Mouse (Mus musculus) CH12.LX (cell line): Measurements from ENCODE around the gene Atp10a. TPM values are rescaled to one million over a fixed set of nuclear protein-coding genes. Genes with fewer than 3 reads are reported as not detected.

Experiments used
- DNase-seq: peaks from one replicate; pipeline ENCODE4 v3.0.0-alpha.2; 2013; ENCODE audit errors: extremely low read depth
- H3K27ac ChIP-seq: 2 replicates; pipeline ENCODE4 v1.5.1; 2012; ENCODE audit warnings: low read depth, mild to moderate bottlenecking, control low read depth, moderate library complexity; ENCODE audit not compliant: insufficient read depth
- H3K27me3 ChIP-seq: replicated peaks from 2 replicates; pipeline ENCODE3; 2012; ENCODE audit warnings: inconsistent platforms
- H3K36me3 ChIP-seq, 2 experiments: replicated peaks in 1 of 2; 2 replicates each; pipeline versions ENCODE3 to v1.6.1; 2012; ENCODE audit warnings: inconsistent platforms in 1 of 2, low read length in 1 of 2, mild to moderate bottlenecking in 1 of 2, mixed read lengths in 1 of 2, moderate library complexity in 1 of 2; ENCODE audit not compliant: control insufficient read depth in 1 of 2, insufficient read depth in 1 of 2
- H3K4me1 ChIP-seq, 2 experiments: 2 replicates each; pipeline ENCODE4 v1.6.1; 2012; ENCODE audit warnings: inconsistent platforms in 1 of 2, moderate library complexity in 1 of 2; ENCODE audit not compliant: insufficient read depth in 2 of 2, control insufficient read depth in 1 of 2
- H3K4me2 ChIP-seq: 2 replicates; pipeline ENCODE4 v1.6.1; 2012; ENCODE audit warnings: low read depth, mild to moderate bottlenecking, control low read depth; ENCODE audit not compliant: poor library complexity, insufficient read depth, severe bottlenecking
- H3K4me3 ChIP-seq, 3 experiments: fragments of 150-350 bp in 1 of 3; sonication (generic) in 1 of 3; replicated peaks in 1 of 3; 2 replicates each; pipeline versions ENCODE3 to v1.5.1; 2011 to 2012; ENCODE audit warnings: low read depth in 2 of 3, low read length in 2 of 3, mild to moderate bottlenecking in 2 of 3, moderate library complexity in 2 of 3, control low read depth in 1 of 3, improper control_type of control experiment in 1 of 3, inconsistent platforms in 1 of 3, mixed read lengths in 1 of 3; ENCODE audit not compliant: poor library complexity in 1 of 3
- H3K79me2 ChIP-seq: replicated peaks from 2 replicates; pipeline ENCODE4 v1.6.1; 2012; ENCODE audit warnings: mild to moderate bottlenecking, moderate library complexity; ENCODE audit not compliant: control insufficient read depth, poor library complexity, insufficient read depth, severe bottlenecking; ENCODE audit errors: extremely low read depth
- H3K9ac ChIP-seq: 2 replicates; pipeline ENCODE4 v1.6.1; 2012; ENCODE audit warnings: low read depth, mild to moderate bottlenecking, control low read depth, moderate library complexity; ENCODE audit not compliant: insufficient read depth
- H3K9me3 ChIP-seq: replicated peaks from 2 replicates; pipeline ENCODE3; 2012; ENCODE audit warnings: low read length, inconsistent platforms, mixed read lengths
- BHLHE40 ChIP-seq: IDR thresholded peaks from 2 replicates; pipeline ENCODE4 v1.6.1; 2011; ENCODE audit warnings: mild to moderate bottlenecking, low read depth, low read length, improper control_type of control experiment
- CHD1 ChIP-seq: IDR thresholded peaks from 2 replicates; pipeline ENCODE4 v1.6.1; 2012; ENCODE audit warnings: low read depth, low read length, improper control_type of control experiment, inconsistent platforms
- CHD2 ChIP-seq: IDR thresholded peaks from 2 replicates; pipeline ENCODE4 v1.6.1; 2011; ENCODE audit warnings: low read length, improper control_type of control experiment
- E2F4 ChIP-seq: IDR thresholded peaks from 2 replicates; pipeline ENCODE4 v1.6.1; 2011; ENCODE audit warnings: low read depth, low read length, improper control_type of control experiment; ENCODE audit not compliant: insufficient replicate concordance
- ELF1 ChIP-seq: IDR thresholded peaks from 2 replicates; pipeline ENCODE4 v1.6.1; 2014; ENCODE audit warnings: low read depth, mild to moderate bottlenecking, inconsistent platforms, low read length, improper control_type of control experiment
- ETS1 ChIP-seq: conservative IDR thresholded peaks from 2 replicates; pipeline ENCODE4 v1.6.1; 2012; ENCODE audit warnings: low read depth, mild to moderate bottlenecking, inconsistent platforms, low read length, improper control_type of control experiment, moderate library complexity
- GABPA ChIP-seq: IDR thresholded peaks from 2 replicates; pipeline ENCODE4 v1.6.1; 2012; ENCODE audit warnings: low read depth, low read length, improper control_type of control experiment, inconsistent platforms; ENCODE audit not compliant: insufficient replicate concordance
- JUN ChIP-seq: IDR thresholded peaks from 2 replicates; pipeline ENCODE4 v1.6.1; 2011; ENCODE audit warnings: low read depth, mild to moderate bottlenecking, low read length, improper control_type of control experiment, moderate library complexity; ENCODE audit not compliant: insufficient read depth
- JUND ChIP-seq: conservative IDR thresholded peaks from 2 replicates; pipeline ENCODE4 v1.6.1; 2011; ENCODE audit warnings: low read depth, low read length, improper control_type of control experiment
- KAT2A ChIP-seq: IDR thresholded peaks from 2 replicates; pipeline ENCODE4 v1.6.1; 2012; ENCODE audit warnings: low read length, improper control_type of control experiment, inconsistent platforms; ENCODE audit not compliant: insufficient replicate concordance
- MAX ChIP-seq: IDR thresholded peaks from 2 replicates; pipeline ENCODE4 v1.6.1; 2011; ENCODE audit warnings: low read length, improper control_type of control experiment
- MEF2A ChIP-seq: IDR thresholded peaks from 2 replicates; pipeline ENCODE4 v1.6.1; 2014; ENCODE audit warnings: low read depth, mild to moderate bottlenecking, inconsistent platforms, low read length, improper control_type of control experiment, borderline replicate concordance
- MXI1 ChIP-seq: IDR thresholded peaks from 2 replicates; pipeline ENCODE4 v1.6.1; 2011; ENCODE audit warnings: mild to moderate bottlenecking, low read depth, low read length, improper control_type of control experiment
- NELFE ChIP-seq: IDR thresholded peaks from 2 replicates; pipeline ENCODE4 v1.6.1; 2011; ENCODE audit warnings: low read depth, low read length, improper control_type of control experiment
- NRF1 ChIP-seq: IDR thresholded peaks from 2 replicates; pipeline ENCODE4 v1.6.1; 2014; ENCODE audit warnings: low read depth, mild to moderate bottlenecking, inconsistent platforms, low read length, improper control_type of control experiment, moderate library complexity
- POLR2AphosphoS2 ChIP-seq: IDR thresholded peaks from 2 replicates; pipeline ENCODE4 v1.6.1; 2011; ENCODE audit warnings: low read depth, low read length, improper control_type of control experiment
- RCOR1 ChIP-seq: conservative IDR thresholded peaks from 2 replicates; pipeline ENCODE4 v1.6.1; 2012; ENCODE audit warnings: low read depth, mild to moderate bottlenecking, inconsistent platforms, low read length, improper control_type of control experiment
- TBP ChIP-seq: conservative IDR thresholded peaks from 2 replicates; pipeline ENCODE4 v1.6.1; 2011; ENCODE audit warnings: low read depth, low read length, improper control_type of control experiment
- TCF12 ChIP-seq: IDR thresholded peaks from 2 replicates; pipeline ENCODE4 v1.6.1; 2014; ENCODE audit warnings: low read depth, mild to moderate bottlenecking, inconsistent platforms, low read length, improper control_type of control experiment
- USF1 ChIP-seq: IDR thresholded peaks from 2 replicates; pipeline ENCODE4 v1.6.1; 2014; ENCODE audit warnings: low read depth, mild to moderate bottlenecking, inconsistent platforms, low read length, improper control_type of control experiment
- ZC3H11A ChIP-seq: IDR thresholded peaks from 2 replicates; pipeline ENCODE4 v1.6.1; 2012; ENCODE audit warnings: low read depth, mild to moderate bottlenecking, inconsistent platforms, low read length, improper control_type of control experiment
- ZNF384 ChIP-seq: IDR thresholded peaks from 2 replicates; pipeline ENCODE4 v1.6.1; 2012; ENCODE audit warnings: low read depth, low read length, improper control_type of control experiment, inconsistent platforms
- dilution Hi-C: fragments of 300-500 bp; cut with MboI; formaldehyde crosslinking; loops from 2 replicates; pipeline ENCODE4 v1.14.3; 2020; ENCODE audit warnings: low sequenced_read_pairs; ENCODE audit not compliant: extremely low pct_unique_long_range_greater_than_20kb, extremely low pct_ligation_motif_present
- in situ Hi-C: fragments of 300-500 bp; cut with MboI; formaldehyde crosslinking; loops from 3 replicates; pipeline ENCODE4 v1.14.3; 2019; ENCODE audit warnings: low sequenced_read_pairs, low pct_ligation_motif_present, low pct_unique_long_range_greater_than_20kb, mixed read lengths
- polyA plus RNA-seq: library from polyadenylated mRNA; unstranded; fragments of >175 nt; gene quantifications from 2 replicates; pipeline ENCODE4 v1.2.1, GENCODE M21; 2012; ENCODE audit warnings: low read depth; ENCODE audit not compliant: insufficient read length
- total RNA-seq, 2 experiments: library from RNA; depleted of rRNA; stranded (reverse); fragments of 300-350 nt in 1 of 2; fragments of >200 nt in 1 of 2; gene quantifications; 2 replicates each; pipeline ENCODE4 v1.2.3; 2012 to 2014

The Atp10a gene
- total RNA-seq (2012; rRNA removed) = not detected in 2 replicates
- total RNA-seq (2014; rRNA removed) = not detected in 2 replicates
- polyA plus RNA-seq = not detected in 2 replicates

GRCm38 (mm10) chr7:58655866-58656265, at the start of gene Atp10a:
Atp10a (plus strand) TSS chr7:58656166.
- H3K36me3 ChIP-seq = no peaks in the 10 kb centered on the region
- H3K4me3 ChIP-seq = no peak within 1 kb of the TSS
- H3K9ac ChIP-seq = no peak within 1 kb of the TSS
- no peaks in the 10 kb centered on the region for H3K79me2 ChIP-seq
- no peak for DNase-seq
- no peak within 1 kb of the TSS for H3K4me2 ChIP-seq
- in situ Hi-C loops (no loop called here), dilution Hi-C loops (no loop called here)
- peaks cover 54% of the 10 kb centered on the region for H3K9me3 ChIP-seq
- no peak within 1 kb of the TSS for H3K27ac ChIP-seq
- H3K27me3 ChIP-seq = no peaks in the 10 kb centered on the region
- TF ChIP-seq GABPA (no peak), POLR2AphosphoS2 (no peak), ZC3H11A (no peak), TBP (no peak), ZNF384 (no peak), KAT2A (no peak), JUND (no peak)
- no peaks in the 10 kb centered on the region for H3K4me1 ChIP-seq

GRCm38 (mm10) chr7:58618048-58618447, 37.9 kb upstream of the Atp10a start:
- no peak for DNase-seq
- peaks cover 32% of the 10 kb centered on the region for H3K9me3 ChIP-seq
- no peaks in the 10 kb centered on the region for H3K27me3 ChIP-seq
- H3K36me3 ChIP-seq = no peaks in the 10 kb centered on the region
- H3K79me2 ChIP-seq = no peaks in the 10 kb centered on the region
- H3K4me2 ChIP-seq = no peak overlapping the region
- H3K4me1 ChIP-seq = no peaks in the 10 kb centered on the region
- no peak overlapping the region for H3K4me3 ChIP-seq
- dilution Hi-C loops (no loop called here), in situ Hi-C loops (no loop called here)
- no peak overlapping the region for H3K9ac ChIP-seq
- H3K27ac ChIP-seq = no peak overlapping the region
- no peak for TF ChIP-seq JUND
- no peak for TF ChIP-seq RCOR1
- no peak for TF ChIP-seq MAX
- TF ChIP-seq E2F4 = no peak
- TF ChIP-seq NRF1 = no peak
- no peak for TF ChIP-seq GABPA
- no peak for TF ChIP-seq MEF2A
- TF ChIP-seq MXI1 = no peak
- TF ChIP-seq KAT2A = no peak
- TF ChIP-seq CHD2 = no peak
- no peak for TF ChIP-seq BHLHE40
- TF ChIP-seq JUN = no peak
- no peak for TF ChIP-seq TBP
- no peak for TF ChIP-seq NELFE
- no peak for TF ChIP-seq USF1
- TF ChIP-seq CHD1 = no peak
- TF ChIP-seq ETS1 = no peak
- no peak for TF ChIP-seq TCF12
- TF ChIP-seq ELF1 = no peak
- no peak for TF ChIP-seq ZC3H11A
